Mouse (Mus musculus) cortical plate, adult 2 months (tissue): Measurements from ENCODE around the gene Ncoa1. TPM values are rescaled to one million over a fixed set of nuclear protein-coding genes. Genes with fewer than 3 reads are reported as not detected.
A peak's percentile ranks its signal among the peaks of the same experiment; 100 is the strongest.

Experiments used
- H3K27ac ChIP-seq: fragments of 200-500 bp; 2 replicates; pipeline ENCODE4 v1.5.1; 2012; ENCODE audit warnings: low read length, control low read depth, inconsistent platforms; ENCODE audit not compliant: insufficient read depth
- H3K4me1 ChIP-seq: fragments of 200-500 bp; 2 replicates; pipeline ENCODE4 v1.6.1; 2011; ENCODE audit warnings: low read length; ENCODE audit not compliant: control insufficient read depth, insufficient read depth
- H3K4me3 ChIP-seq: fragments of 200-500 bp; 2 replicates; pipeline ENCODE4 v1.5.1; 2011; ENCODE audit warnings: mild to moderate bottlenecking, low read length, control low read depth; ENCODE audit not compliant: insufficient read depth
- CTCF ChIP-seq: fragments of 200-500 bp; IDR thresholded peaks from 2 replicates; pipeline ENCODE4 v1.5.1; 2011; ENCODE audit warnings: mild to moderate bottlenecking, control low read depth, low read length; ENCODE audit not compliant: insufficient read depth; ENCODE audit errors: extremely low read depth
- POLR2A ChIP-seq: fragments of 200-500 bp; IDR thresholded peaks from 2 replicates; pipeline ENCODE4 v1.6.1; 2011; ENCODE audit warnings: mild to moderate bottlenecking, low read length, control low read depth; ENCODE audit not compliant: insufficient read depth; ENCODE audit errors: extremely low read depth
- polyA plus RNA-seq: library from polyadenylated mRNA; depleted of rRNA; stranded (reverse); fragments of >200 nt; gene quantifications from 2 replicates; pipeline ENCODE4 v1.2.3, GENCODE M21; 2012

Ncoa1 gene
- polyA plus RNA-seq, 1 experiment: 57.0 TPM

DNA sequence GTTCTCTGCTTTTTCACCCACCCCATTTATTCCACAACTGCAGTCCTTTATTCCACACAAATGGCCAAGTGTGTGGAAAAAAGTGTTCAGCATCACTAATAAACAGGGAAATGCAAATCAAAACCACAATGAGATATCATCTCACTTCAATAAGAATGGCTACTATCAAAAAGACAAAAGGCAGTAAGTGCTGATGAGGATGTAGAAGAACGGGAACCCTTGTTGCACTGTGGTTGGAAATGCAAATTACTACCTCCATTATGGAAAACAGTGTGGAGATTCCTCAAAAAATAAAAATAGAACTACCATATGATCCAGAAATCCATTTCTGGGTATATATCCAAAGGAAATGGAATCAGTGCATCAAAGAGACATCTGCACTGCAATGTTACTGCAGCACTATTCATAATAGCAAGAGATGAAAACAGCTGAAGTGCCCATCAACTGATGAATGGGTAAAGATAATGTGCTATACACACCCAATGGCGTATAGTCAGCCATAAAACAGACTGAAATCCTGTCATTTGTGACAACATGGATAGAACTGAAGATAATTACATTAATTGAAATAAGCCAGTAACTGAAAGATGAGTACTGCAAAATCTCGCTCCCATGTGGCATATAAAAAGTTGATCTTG, 59.2 kb downstream of the Ncoa1 start:
- no peak overlapping the region for H3K27ac ChIP-seq
- no peak overlapping the region for H3K4me3 ChIP-seq
- H3K4me1 ChIP-seq: no peaks in the 10 kb centered on the region; the same call in 1 of the 2 replicates
- TF ChIP-seq CTCF (no peak), POLR2A (no peak)

DNA sequence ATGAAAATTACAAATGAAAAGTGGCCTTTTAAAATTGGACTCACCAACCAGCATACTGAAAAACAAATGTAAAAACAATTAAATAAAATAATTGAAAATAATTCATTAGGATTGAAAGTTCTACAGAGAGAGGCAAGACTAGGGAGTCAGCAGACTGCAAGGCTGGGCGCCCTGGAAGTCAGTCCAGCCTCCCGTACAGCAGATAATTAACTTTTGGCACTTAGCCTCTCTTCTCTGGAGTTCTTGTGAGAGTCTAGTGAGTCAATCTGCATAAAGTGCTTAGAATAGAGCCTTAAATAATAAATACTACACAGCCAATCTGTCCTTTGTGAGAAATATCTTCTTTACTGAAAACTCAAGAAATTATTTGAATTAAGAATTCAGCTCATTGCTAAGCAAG, 69.9 kb downstream of the Ncoa1 start:
- peaks cover 2% of the 10 kb centered on the region for H3K4me1 ChIP-seq

DNA sequence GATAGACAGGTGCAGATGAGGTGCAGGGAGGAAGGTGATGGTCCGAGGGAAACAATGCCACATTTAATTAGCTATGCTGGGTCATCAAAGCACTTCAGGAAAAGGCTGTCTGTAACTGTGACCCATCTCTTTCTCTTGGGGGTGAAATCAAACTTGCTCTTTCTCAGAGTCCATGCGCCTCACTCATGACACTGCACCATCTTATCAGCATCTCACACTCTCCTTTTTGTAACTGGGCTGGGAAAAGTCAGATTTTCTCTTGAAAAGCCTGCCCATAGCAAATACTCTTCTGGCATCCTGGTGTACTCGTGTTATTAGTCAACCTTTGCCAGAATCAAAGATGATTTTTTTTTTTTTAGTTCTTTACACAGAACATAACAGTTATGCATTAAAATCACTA, 70.8 kb downstream of the Ncoa1 start:
- Histone ChIP-seq H3K4me3 (no peak overlapping the region), H3K27ac (no peak overlapping the region), H3K4me1 (peaks cover 2% of the 10 kb centered on the region)
- TF ChIP-seq POLR2A (no peak), CTCF (no peak)

More for the DNA sequence above, 69.9 kb downstream of the Ncoa1 start:
- Histone ChIP-seq H3K4me3 (no peak overlapping the region), H3K27ac (no peak overlapping the region)
- TF ChIP-seq CTCF (no peak), POLR2A (no peak)

DNA sequence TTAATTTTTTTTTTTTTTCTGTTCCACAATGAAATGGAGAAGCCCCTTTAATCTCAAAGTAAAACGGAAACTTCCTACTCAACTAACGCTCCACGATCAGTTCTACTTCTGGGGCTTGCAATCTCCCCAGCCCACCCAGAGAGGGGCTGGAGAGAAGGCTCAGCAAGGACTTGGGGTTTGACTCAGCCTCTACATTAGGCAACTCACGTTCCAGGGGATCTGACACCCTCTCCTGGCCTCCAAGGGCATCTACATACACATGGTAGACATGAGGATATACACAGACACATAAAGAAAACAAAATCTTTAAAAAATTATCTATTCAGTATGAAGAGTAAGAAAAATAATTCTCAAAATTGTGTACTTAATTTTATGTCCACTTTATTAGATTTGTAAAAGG, 73.8 kb downstream of the Ncoa1 start:
- Histone ChIP-seq H3K4me3 (no peak overlapping the region), H3K4me1 (peaks cover 2% of the 10 kb centered on the region), H3K27ac (no peak overlapping the region)
- TF ChIP-seq POLR2A (no peak), CTCF (0 out of 2 replicates have a peak, but pooled peaks have one; percentile 1)

DNA sequence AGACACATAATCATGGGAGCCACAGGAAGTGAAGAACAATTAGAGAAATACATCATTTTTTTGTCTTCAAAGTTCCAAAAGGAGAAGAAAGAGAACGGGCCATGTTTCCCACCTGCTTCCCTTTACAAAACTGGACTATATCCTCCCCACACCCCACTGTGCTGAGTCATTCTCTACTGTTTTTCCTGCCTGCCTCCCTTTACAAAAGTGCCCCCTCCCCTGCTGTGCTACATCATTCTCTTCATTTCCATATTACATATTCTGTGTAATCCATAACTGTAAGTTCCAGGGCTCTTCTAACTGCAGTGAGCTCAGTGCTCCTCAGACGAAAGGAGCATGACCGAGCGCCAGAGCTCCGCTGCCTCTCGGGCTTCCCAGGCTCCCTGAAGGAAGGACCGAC, 80.8 kb downstream of the Ncoa1 start:
- H3K4me1 ChIP-seq: no peaks in the 10 kb centered on the region; the same call in 1 of the 2 replicates
- no peak overlapping the region for H3K27ac ChIP-seq
- TF ChIP-seq POLR2A (no peak), CTCF (no peak)

DNA sequence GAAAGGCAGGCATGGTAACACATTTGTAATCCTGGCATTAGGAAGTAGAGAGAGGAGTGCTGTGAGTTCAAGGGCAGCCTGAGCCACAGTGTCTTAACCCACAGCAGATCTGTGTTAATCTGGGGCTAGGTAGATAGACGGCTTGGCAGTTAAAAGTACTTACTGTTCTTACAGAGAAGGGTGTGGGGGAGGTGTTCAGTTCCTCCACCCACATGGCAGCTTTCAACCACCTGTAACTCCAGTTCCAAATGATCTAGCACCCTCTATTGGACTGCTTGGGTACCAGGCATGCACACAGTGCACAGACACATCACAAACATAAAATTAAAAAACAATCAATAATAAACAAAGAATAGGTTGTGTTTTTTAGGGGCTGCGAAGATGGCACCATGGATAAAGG, 84.4 kb downstream of the Ncoa1 start:
- no peaks in the 10 kb centered on the region; the same call in 1 of the 2 replicates for H3K4me1 ChIP-seq
- H3K27ac ChIP-seq: no peak overlapping the region
- TF ChIP-seq CTCF: peak; percentile 14; the same call in 1 of the 2 replicates
- TF ChIP-seq POLR2A: no peak
- no peak overlapping the region for H3K4me3 ChIP-seq

More for the DNA sequence above, 80.8 kb downstream of the Ncoa1 start:
- no peak overlapping the region for H3K4me3 ChIP-seq

DNA sequence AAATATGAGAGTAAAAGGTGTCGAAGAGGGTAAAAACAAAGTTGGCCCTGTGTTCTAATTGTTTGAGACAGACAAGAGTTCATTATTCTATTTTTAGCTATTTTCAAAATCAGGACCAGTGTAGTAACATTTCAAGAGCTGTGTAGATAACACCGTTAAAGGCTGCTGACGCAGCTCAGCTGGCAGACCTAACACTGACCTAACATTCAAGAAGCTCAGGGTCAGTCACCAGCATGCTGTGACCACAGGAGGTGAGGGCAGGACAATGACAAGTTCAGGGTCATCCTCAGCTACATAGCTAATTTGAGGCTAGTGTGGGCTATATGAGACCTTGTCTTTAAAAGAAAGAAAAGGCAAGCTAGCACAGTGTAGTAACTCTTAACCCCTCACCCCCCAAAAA, 84.9 kb downstream of the Ncoa1 start:
- Histone ChIP-seq H3K4me3 (no peak overlapping the region), H3K4me1 (no peaks in the 10 kb centered on the region; the same call in 1 of the 2 replicates)
- TF ChIP-seq POLR2A: no peak
- no peak for TF ChIP-seq CTCF

DNA sequence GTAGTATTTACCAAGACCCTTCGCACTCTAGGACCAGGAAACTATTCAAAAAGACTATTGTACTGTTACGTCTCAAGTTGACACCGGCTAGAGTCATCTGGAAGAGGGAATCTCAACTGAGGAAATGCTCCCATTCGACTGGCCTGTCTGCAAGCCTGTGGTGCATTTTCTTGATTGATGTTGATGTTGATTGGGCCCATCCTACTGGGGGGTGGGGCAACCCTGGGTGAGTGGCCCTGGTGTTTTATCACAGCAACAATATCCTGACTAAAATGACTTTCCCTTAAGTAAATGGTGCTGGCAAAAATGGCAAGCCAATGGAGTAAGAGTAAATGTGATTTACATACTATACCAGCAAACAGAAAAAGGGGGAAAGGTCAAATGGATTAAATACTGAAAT, 85.7 kb downstream of the Ncoa1 start:
- H3K27ac ChIP-seq: no peak overlapping the region
- TF ChIP-seq POLR2A: no peak
- H3K4me1 ChIP-seq: no peaks in the 10 kb centered on the region; the same call in 1 of the 2 replicates
- H3K4me3 ChIP-seq: no peak overlapping the region

More for the DNA sequence above, 84.9 kb downstream of the Ncoa1 start:
- H3K27ac ChIP-seq: no peak overlapping the region

DNA sequence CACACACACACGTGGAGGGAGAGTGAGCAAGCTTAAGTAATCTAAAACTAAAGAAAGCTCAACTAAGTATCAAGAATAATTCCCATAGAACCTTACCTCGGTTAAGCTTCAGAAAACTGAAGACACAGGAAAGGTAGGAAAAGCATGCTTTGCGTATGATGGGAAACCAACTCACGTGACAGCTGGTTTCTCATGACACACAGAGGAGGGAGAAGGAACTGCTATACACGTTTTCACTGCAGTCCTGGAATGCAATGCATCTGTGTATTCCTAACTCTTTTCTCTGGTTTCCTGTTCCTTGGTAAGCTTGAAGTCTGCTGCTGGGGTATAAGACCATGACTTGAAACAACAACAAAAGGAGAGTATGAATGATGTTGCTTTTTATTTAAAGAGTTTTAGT, 86.3 kb downstream of the Ncoa1 start:
- no peak overlapping the region for H3K4me3 ChIP-seq
- no peaks in the 10 kb centered on the region; the same call in 1 of the 2 replicates for H3K4me1 ChIP-seq
- no peak overlapping the region for H3K27ac ChIP-seq
- no peak for TF ChIP-seq CTCF

DNA sequence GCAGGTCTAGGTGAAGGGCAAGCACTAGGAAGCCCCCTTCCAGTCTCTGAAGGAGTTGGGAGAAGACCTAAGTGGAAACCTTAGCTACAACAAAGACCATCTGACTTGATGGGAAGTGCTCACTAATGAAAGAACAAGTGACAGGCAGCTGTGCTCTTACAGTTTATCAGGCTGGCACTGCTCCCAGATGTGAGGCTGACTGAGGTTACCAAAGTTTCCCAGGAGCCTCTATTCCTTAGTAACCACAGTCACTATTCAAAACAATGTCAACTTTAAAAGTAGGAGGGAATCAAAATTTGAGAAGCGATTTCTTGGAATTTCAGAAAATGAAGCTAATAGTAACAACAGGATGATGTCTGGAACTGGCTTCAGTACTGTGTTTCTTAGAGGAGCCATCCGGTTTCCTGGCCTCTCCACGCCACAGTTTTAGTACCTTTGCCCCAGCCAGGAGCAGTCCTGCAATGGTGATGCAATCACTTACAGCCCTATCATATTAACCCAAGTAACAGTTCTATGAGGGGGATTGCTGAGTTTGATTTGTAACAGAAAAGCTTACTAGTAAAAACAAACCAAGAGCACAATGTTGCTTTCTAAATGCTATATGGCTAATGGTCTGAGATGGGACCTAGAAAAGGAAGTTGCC, 90.8 kb downstream of the Ncoa1 start:
- Histone ChIP-seq H3K27ac (no peak overlapping the region), H3K4me1 (no peaks in the 10 kb centered on the region), H3K4me3 (no peak overlapping the region)
- TF ChIP-seq POLR2A: no peak
